Mouse (Mus musculus): ENCODE measurements at regions not wholly inside any gene's neighbourhood (a gene's known extent, or its start where the extent isn't known, plus 50 kb on each side); places are given as distances from the start of the nearest gene placed in this dataset.
"Not testable (repeated sequence)": the region's sequence is repeated elsewhere in the genome, so short reads cannot be mapped to it uniquely, and the experiment has no call there.

GRCm38 (mm10) chr11:14943036-14943435 is 344.0 kb downstream of the Pom121l12 start:
- TF ChIP-seq CTCF (IDR thresholded peaks at IDR 0.05; ENCODE audit: low read depth) = no peak
- H3K27ac ChIP-seq = no peak overlapping the region
- H3K27me3 ChIP-seq (ENCODE audit: insufficient read depth, low read length) = no peaks in the 10 kb centered on the region
- no peak overlapping the region for H3K4me3 ChIP-seq (ENCODE audit: low read length)
- DNase-seq (ENCODE audit: low spot score) (peak; percentile 2), ATAC-seq (no peak)
- H3K4me1 ChIP-seq (ENCODE audit: insufficient read depth, low read length) = no peaks in the 10 kb centered on the region
- H3K9me3 ChIP-seq (ENCODE audit: low read length) = no peaks in the 10 kb centered on the region
- no peak overlapping the region for H3K4me2 ChIP-seq (ENCODE audit: low read depth, low read length)
- WGBS = 57% methylated on average over 1 of the region's 1 CpGs
- H3K36me3 ChIP-seq (ENCODE audit: insufficient read depth, low read length) = no peaks in the 10 kb centered on the region
- no peak overlapping the region for H3K9ac ChIP-seq (replicated peaks; ENCODE audit: low read length)

- H3K4me3 ChIP-seq (ENCODE audit: low read length); H3K9ac ChIP-seq (replicated peaks; ENCODE audit: low read length); H3K36me3 ChIP-seq (ENCODE audit: insufficient read depth, low read length); ATAC-seq; H3K4me2 ChIP-seq (ENCODE audit: low read depth, low read length); H3K9me3 ChIP-seq (ENCODE audit: low read length); H3K27ac ChIP-seq; H3K4me1 ChIP-seq (ENCODE audit: insufficient read depth, low read length); DNase-seq (ENCODE audit: low spot score); H3K27me3 ChIP-seq (ENCODE audit: insufficient read depth, low read length): not testable (repeated sequence)
Measured at GRCm38 (mm10) chr11:14943451-14943850, 344.4 kb downstream of the Pom121l12 start.

- Histone ChIP-seq H3K4me3 (ENCODE audit: low read length) (no peak overlapping the region), H3K4me1 (ENCODE audit: insufficient read depth, low read length) (no peaks in the 10 kb centered on the region), H3K36me3 (ENCODE audit: insufficient read depth, low read length) (no peaks in the 10 kb centered on the region), H3K27me3 (ENCODE audit: insufficient read depth, low read length) (no peaks in the 10 kb centered on the region), H3K4me2 (ENCODE audit: low read depth, low read length) (no peak overlapping the region), H3K9me3 (ENCODE audit: low read length) (no peaks in the 10 kb centered on the region), H3K27ac (no peak overlapping the region), H3K9ac (replicated peaks; ENCODE audit: low read length) (no peak overlapping the region)
- no peak for TF ChIP-seq CTCF (IDR thresholded peaks at IDR 0.05; ENCODE audit: low read depth)
- no peak for ATAC-seq
- 89% methylated on average over 1 of the region's 1 CpGs for WGBS
- DNase-seq (ENCODE audit: low spot score) = no peak
Measured at GRCm38 (mm10) chr11:14957650-14958049, 358.6 kb downstream of the Pom121l12 start.

GRCm38 (mm10) chr11:14958689-14959088 is 359.6 kb downstream of the Pom121l12 start:
- DNase-seq (ENCODE audit: low spot score) (no peak), ATAC-seq (no peak)
- no peaks in the 10 kb centered on the region for H3K4me1 ChIP-seq (ENCODE audit: insufficient read depth, low read length)
- TF ChIP-seq CTCF (IDR thresholded peaks at IDR 0.05; ENCODE audit: low read depth) = no peak
- H3K36me3 ChIP-seq (ENCODE audit: insufficient read depth, low read length) = no peaks in the 10 kb centered on the region
- H3K27ac ChIP-seq = no peak overlapping the region
- H3K9me3 ChIP-seq (ENCODE audit: low read length) = no peaks in the 10 kb centered on the region
- no peak overlapping the region for H3K4me2 ChIP-seq (ENCODE audit: low read depth, low read length)
- H3K4me3 ChIP-seq (ENCODE audit: low read length) = no peak overlapping the region
- no peak overlapping the region for H3K9ac ChIP-seq (replicated peaks; ENCODE audit: low read length)
- no peaks in the 10 kb centered on the region for H3K27me3 ChIP-seq (ENCODE audit: insufficient read depth, low read length)
